Mouse (Mus musculus) megakaryocyte, embryonic 14.5 days (primary cell): ENCODE measurements around the gene Plch2.

Source experiments
- FLI1 ChIP-seq: IDR thresholded peaks from 2 replicates; pipeline ENCODE4 v1.6.1; 2012; ENCODE audit warnings: low read length, inconsistent platforms, mixed read lengths
- GATA1 ChIP-seq: IDR thresholded peaks from 3 replicates; pipeline ENCODE4 v1.6.1; 2012; ENCODE audit warnings: mixed read lengths, low read length, inconsistent platforms, borderline replicate concordance

GRCm38 (mm10) chr4:154985151-154985777 lies 71.3 kb downstream of the Plch2 start:
- no peak for TF ChIP-seq FLI1
- no peak for TF ChIP-seq GATA1
